Mouse (Mus musculus): ENCODE measurements at regions not wholly inside any gene's neighbourhood (a gene's known extent, or its start where the extent isn't known, plus 50 kb on each side); places are given as distances from the start of the nearest gene placed in this dataset.

DNA sequence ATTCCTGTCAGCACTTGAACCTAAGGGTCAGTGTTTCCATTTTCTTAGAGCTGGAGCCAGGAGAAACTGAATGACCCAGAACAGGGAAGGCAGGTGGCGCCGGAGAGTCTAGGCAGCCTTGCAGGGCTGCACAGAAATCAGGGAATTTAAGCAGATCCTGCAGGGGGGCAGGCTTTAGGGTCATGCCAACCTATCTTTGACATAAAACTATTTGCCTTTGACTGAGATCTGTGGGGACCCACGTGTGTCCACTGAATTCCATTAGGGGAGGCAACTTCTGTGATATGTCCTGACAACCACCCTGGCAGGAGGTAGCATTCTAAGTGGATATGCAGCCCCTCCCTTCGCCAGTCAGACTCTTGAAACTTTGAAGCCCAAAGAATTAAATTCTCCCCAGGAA is 135.6 kb upstream of the Ctnna2 start:
- in situ Hi-C loops (cut with MboI, MseI), result no loop called here

DNA sequence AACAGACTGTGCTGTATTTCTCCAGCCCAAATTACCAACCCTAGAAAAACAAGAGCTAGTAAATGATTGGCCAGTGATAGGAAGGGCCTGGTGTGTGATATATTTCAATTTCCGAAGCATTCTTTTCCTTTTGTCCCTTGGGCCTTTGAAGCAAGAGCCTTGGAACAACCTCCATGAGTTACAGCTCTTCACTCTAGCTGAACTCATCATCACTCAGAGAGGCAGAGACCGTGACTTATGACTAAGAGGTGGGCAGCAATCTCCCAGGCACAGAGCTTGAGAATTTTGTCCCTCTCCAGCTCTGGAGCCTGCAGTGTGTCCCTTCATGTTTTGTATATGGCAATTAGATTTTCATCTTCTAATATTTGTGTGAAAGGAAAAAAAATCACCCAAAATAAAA is 103.0 kb upstream of the Ctnna2 start:
- in situ Hi-C loops (cut with MboI, MseI), result no loop called here

DNA sequence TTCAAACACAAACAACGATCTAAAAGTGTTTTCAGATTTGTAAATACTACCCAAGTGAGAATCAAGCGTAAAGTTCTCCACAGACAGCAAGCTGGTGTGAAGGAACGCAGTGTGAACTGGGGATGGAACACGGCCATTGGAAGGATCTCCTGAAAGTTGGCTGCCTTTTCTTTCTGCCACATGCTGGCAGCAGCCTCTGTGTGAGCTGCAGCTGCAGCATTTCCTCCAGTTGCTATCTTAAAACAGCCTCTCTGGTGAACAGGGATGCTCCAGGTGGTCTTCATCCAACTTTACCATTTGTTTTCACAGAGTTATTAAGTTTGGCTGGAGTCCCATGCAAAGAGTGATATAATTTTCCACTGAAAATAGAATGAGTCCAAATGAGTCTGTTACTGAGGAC is 99.4 kb upstream of the Ctnna2 start:
- in situ Hi-C loops (cut with MboI, MseI), result loop anchor here (10.0 kb wide), 1 partner anchor 1304 kb away; no protein-coding TSS in a partner anchor

DNA sequence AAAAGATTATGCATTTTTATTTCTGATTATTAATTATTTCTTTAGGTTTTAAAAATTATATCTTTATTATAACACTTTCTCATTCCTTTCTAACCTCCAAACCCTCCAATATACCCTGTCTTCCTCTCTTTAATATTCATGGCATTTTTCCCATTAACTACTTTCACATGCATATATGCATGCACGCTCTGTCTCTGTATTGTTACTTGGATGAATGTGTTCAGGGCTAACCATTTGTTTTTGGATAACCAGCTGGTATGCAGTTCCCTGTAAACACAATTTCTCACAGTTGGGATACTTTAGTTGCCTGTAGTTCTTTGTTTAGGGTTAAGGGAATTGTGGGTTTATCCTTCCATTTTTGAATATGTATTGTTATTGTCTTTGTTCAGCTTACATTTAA is 86.8 kb upstream of the Ctnna2 start:
- in situ Hi-C loops (cut with MboI, MseI), result no loop called here

DNA sequence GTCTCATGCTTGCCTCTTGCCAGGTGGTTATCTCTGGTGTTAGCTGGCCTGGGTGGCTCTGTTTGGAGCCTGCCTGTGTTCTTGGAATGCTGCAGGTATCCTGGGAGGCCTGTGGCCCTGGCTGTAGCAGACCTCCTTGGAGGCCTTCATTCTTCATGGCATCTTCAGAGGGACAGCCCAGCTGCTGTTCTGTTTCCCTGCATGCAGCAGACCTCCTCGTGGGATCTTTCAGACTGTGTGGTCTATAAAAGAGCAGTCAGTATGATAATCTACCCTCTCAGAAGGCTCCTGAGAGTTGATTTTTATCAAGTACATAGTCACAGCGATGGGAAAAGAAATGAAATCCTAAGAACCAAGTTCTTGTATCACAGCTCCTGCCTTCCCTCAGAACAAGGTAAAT is 86.2 kb upstream of the Ctnna2 start:
- in situ Hi-C loops (cut with MboI, MseI), result no loop called here

All from regulatory T cell (primary cell).